Mouse (Mus musculus) 3134 (cell line): ENCODE results near the gene Otud6a.
"Not testable (repeated sequence)": the region's sequence is repeated elsewhere in the genome, so short reads cannot be mapped to it uniquely, and the experiment has no call there.

Experiments
- DNase-seq: peaks from one replicate; pipeline ENCODE4 v3.0.0-alpha.2; 2011; ENCODE audit warnings: low spot score; ENCODE audit not compliant: insufficient read length; ENCODE audit errors: extremely low read depth

Gene Otud6a

GRCm38 (mm10) chrX:100428693-100429092 is at the start of gene Otud6a:
TSS of gene Otud6a (plus strand) at chrX:100429013.
- no peak for DNase-seq

- DNase-seq, result no peak
These were observed 38.9 kb upstream of the Otud6a start for GRCm38 (mm10) chrX:100389887-100390286.

- DNase-seq, result no peak
These were observed 36.5 kb upstream of the Otud6a start for GRCm38 (mm10) chrX:100392304-100392703.

- no peak for DNase-seq
These were observed 34.5 kb upstream of the Otud6a start for GRCm38 (mm10) chrX:100394223-100394861.

- no peak for DNase-seq
These were observed 33.8 kb upstream of the Otud6a start for GRCm38 (mm10) chrX:100395026-100395425.

- no peak for DNase-seq
These were observed 27.9 kb upstream of the Otud6a start for GRCm38 (mm10) chrX:100400900-100401299.

- no peak for DNase-seq
These were observed 27.2 kb upstream of the Otud6a start for GRCm38 (mm10) chrX:100401657-100402056.

GRCm38 (mm10) chrX:100409245-100409644 is 19.6 kb upstream of the Otud6a start:
- DNase-seq, result no peak

- DNase-seq, result no peak
These were observed 3.5 kb downstream of the Otud6a start for GRCm38 (mm10) chrX:100432311-100432710.

- not testable (repeated sequence) for DNase-seq
These were observed 13.8 kb downstream of the Otud6a start, which contains the start of gene Awat2 for GRCm38 (mm10) chrX:100442617-100443016. TSS of gene Awat2 (minus strand) at chrX:100442717.

GRCm38 (mm10) chrX:100443532-100443931 is 14.7 kb downstream of the Otud6a start:
- DNase-seq, result no peak

- DNase-seq, result no peak
These were observed 39.2 kb downstream of the Otud6a start for GRCm38 (mm10) chrX:100468047-100468446.

- no peak for DNase-seq
These were observed 41.3 kb downstream of the Otud6a start for GRCm38 (mm10) chrX:100470126-100470525.

GRCm38 (mm10) chrX:100471491-100471890 is 42.7 kb downstream of the Otud6a start:
- no peak for DNase-seq

GRCm38 (mm10) chrX:100475569-100476223 is 46.9 kb downstream of the Otud6a start:
- no peak for DNase-seq
